ENCODE assay signal across 20 mouse cellular contexts in genomic region chr13:91753724-91754123, GRCm38 (mm10). TPM values are rescaled to one million over a fixed set of nuclear protein-coding genes. Genes with fewer than 3 reads are reported as not detected.
DNase-seq lines count a peak whose midpoint lies in the region; ATAC-seq and TF ChIP-seq lines count a peak whose summit lies in the region.
"Had no signal": no experiment of that assay in that cellular context is flagged by ENCODE, and none has a peak within 500 bp of the region (broad histone marks: within the 10 kb centered on the region; RNA-seq: fewer than 3 reads in every experiment).

No protein-coding gene starts in this region.

- intact Hi-C loops in gastrocnemius, postnatal 14 days (cut with DNase I; ENCODE audit: low total_unique reads): no loop called here

- no peak for TF ChIP-seq POLR2A in liver, adult 2 months (IDR thresholded peaks at IDR 0.05; ENCODE audit: extremely low read depth, insufficient read depth, low read length)

- H3K9me3 ChIP-seq in liver, postnatal 0 days (ENCODE audit: low read length): no peaks in the 10 kb centered on the region
- H3K9me3 ChIP-seq: heart, embryonic 10.5 days; liver, embryonic 13.5 days; midbrain, embryonic 10.5 days; neural tube, embryonic 12.5 days had no signal

- no peak for TF ChIP-seq EP300 in liver, postnatal 0 days (IDR thresholded peaks at IDR 0.05; ENCODE audit: low read depth)

- no peak for DNase-seq in frontal cortex, postnatal 10 days (ENCODE audit: low spot score in 2 of 2)
- no peak for DNase-seq in liver, adult 2 months (ENCODE audit: extremely low read depth, low read depth, low spot score)
- DNase-seq in liver, postnatal 0 days: no peak
- peak; percentile 18 to 25 for DNase-seq in thymus, postnatal 10 days (ENCODE audit: low spot score in 2 of 2)
- DNase-seq in adrenal gland, postnatal 14 days: no peak
- no peak for DNase-seq in gastrocnemius, postnatal 14 days
- DNase-seq: B cell, adult 2 months; cerebellum, adult 11 months; heart, postnatal 14 days; kidney, postnatal 10 days; liver, embryonic 13.5 days; lung, postnatal 14 days; right cerebral cortex, postnatal 4 days had no signal

- 83% methylated on average over 4 of the region's 4 CpGs for WGBS in liver, adult 2 months
- 61% methylated on average over 4 of the region's 4 CpGs for WGBS in liver, postnatal 0 days (ENCODE audit: insufficient replicate concordance)

- H3K4me3 ChIP-seq in liver, adult 2 months (ENCODE audit: insufficient read depth, low read depth, low read length): no peak overlapping the region
- no peak overlapping the region for H3K4me3 ChIP-seq in liver, postnatal 0 days (ENCODE audit: low read depth, low read length)
- H3K4me3 ChIP-seq: heart, embryonic 10.5 days; liver, embryonic 13.5 days; midbrain, embryonic 10.5 days; neural tube, embryonic 12.5 days had no signal

- H3K9ac ChIP-seq in liver, adult 2 months (ENCODE audit: low read depth, low read length): no peak overlapping the region
- H3K9ac ChIP-seq in liver, postnatal 0 days (replicated peaks): no peak overlapping the region
- H3K9ac ChIP-seq: liver, embryonic 13.5 days; neural tube, embryonic 12.5 days had no signal

- ATAC-seq in frontal cortex, adult (ENCODE audit: low TSS enrichment): peak; percentile 67
- ATAC-seq in liver, postnatal 0 days: no peak
- ATAC-seq in common myeloid progenitor, adult 5-6 weeks (replicated peaks; ENCODE audit: low read depth, poor library complexity, severe bottlenecking): 0 out of 2 replicates have a peak, but pooled peaks have one; percentile 52
- ATAC-seq: forebrain, embryonic 14.5 days; intestine, postnatal 0 days had no signal

- TF ChIP-seq CTCF in liver, adult 2 months (IDR thresholded peaks at IDR 0.05; ENCODE audit: low read depth, low read length): no peak
- TF ChIP-seq CTCF in liver, postnatal 0 days (IDR thresholded peaks at IDR 0.05; ENCODE audit: low read depth): no peak

- peaks cover 33% of the 10 kb centered on the region for H3K36me3 ChIP-seq in liver, adult 2 months (ENCODE audit: control insufficient read depth, insufficient read depth, low read length)
- H3K36me3 ChIP-seq in liver, postnatal 0 days (replicated peaks; ENCODE audit: insufficient read depth, low read length): no peaks in the 10 kb centered on the region; the same call in 1 of the 2 replicates
- H3K36me3 ChIP-seq: heart, embryonic 10.5 days; liver, embryonic 13.5 days; midbrain, embryonic 10.5 days; neural tube, embryonic 12.5 days had no signal

- peak overlapping the region; percentile 10; the same call in 1 of the 2 replicates for H3K27ac ChIP-seq in liver, adult 2 months (replicated peaks; ENCODE audit: insufficient read depth, low read depth, low read length)
- no peak overlapping the region for H3K27ac ChIP-seq in liver, postnatal 0 days (ENCODE audit: low read depth)
- H3K27ac ChIP-seq: heart, embryonic 10.5 days; liver, embryonic 13.5 days; midbrain, embryonic 10.5 days; neural tube, embryonic 12.5 days had no signal

- H3K27me3 ChIP-seq in liver, adult 2 months (ENCODE audit: control insufficient read depth, insufficient read depth, low read length): no peaks in the 10 kb centered on the region
- no peaks in the 10 kb centered on the region for H3K27me3 ChIP-seq in liver, postnatal 0 days (ENCODE audit: insufficient read depth, low read length)
- H3K27me3 ChIP-seq: liver, embryonic 13.5 days; neural tube, embryonic 12.5 days had no signal

- peaks cover 3% of the 10 kb centered on the region; the same call in 1 of the 2 replicates for H3K79me2 ChIP-seq in liver, adult 2 months (ENCODE audit: control insufficient read depth, insufficient read depth, low read length)

- no peak overlapping the region for H3K4me2 ChIP-seq in liver, postnatal 0 days (ENCODE audit: low read depth, low read length)
- H3K4me2 ChIP-seq: liver, embryonic 13.5 days; neural tube, embryonic 12.5 days had no signal

- peaks cover 24% of the 10 kb centered on the region for H3K4me1 ChIP-seq in liver, adult 2 months (ENCODE audit: control insufficient read depth, insufficient read depth, low read length)
- peaks cover 2% of the 10 kb centered on the region; the same call in 1 of the 2 replicates for H3K4me1 ChIP-seq in liver, postnatal 0 days (ENCODE audit: insufficient read depth)
- H3K4me1 ChIP-seq: heart, embryonic 10.5 days; liver, embryonic 13.5 days; midbrain, embryonic 10.5 days; neural tube, embryonic 12.5 days had no signal

RNA-seq across cellular contexts. Expression of gene Acot12, which starts 12.4 kb away (rescaled TPM):
- 104 and 121 TPM in 2 replicates for total RNA-seq in liver, adult 2 months (2014; rRNA removed)
- polyA plus RNA-seq in liver, adult 2 months (2012; rRNA removed): 57.1 and 58.8 TPM in 2 replicates
- 30.0 TPM in 2 replicates for polyA plus RNA-seq in liver, postnatal 0 days (2015; fragmentation: Nextera tagmentation; extraction: Ambion mirVana)
- total RNA-seq in common myeloid progenitor, adult 5-6 weeks (2017): not detected in 2 replicates
- total RNA-seq in adrenal gland, postnatal 14 days (2021): 1.9 and 11.7 TPM in 2 replicates
- not detected for total RNA-seq in gastrocnemius, postnatal 14 days (2021)
- total RNA-seq: heart, postnatal 14 days had no signal
- polyA plus RNA-seq: forebrain, embryonic 14.5 days; heart, embryonic 10.5 days; midbrain, embryonic 10.5 days; neural tube, embryonic 12.5 days had no signal

RNA-seq across cellular contexts. Expression of gene Zcchc9, which starts 53.8 kb away (rescaled TPM):
- total RNA-seq in liver, adult 2 months (2014; rRNA removed): 7.3 and 9.4 TPM in 2 replicates
- 8.5 and 9.5 TPM in 2 replicates for polyA plus RNA-seq in liver, adult 2 months (2012; rRNA removed)
- polyA plus RNA-seq in liver, postnatal 0 days (2015; fragmentation: Nextera tagmentation; extraction: Ambion mirVana): 6.8 and 8.8 TPM in 2 replicates
- total RNA-seq in common myeloid progenitor, adult 5-6 weeks (2017): 36.7 and 46.4 TPM in 2 replicates
- total RNA-seq in adrenal gland, postnatal 14 days (2021): 38.0 and 39.9 TPM in 2 replicates
- 10 to 100 TPM; 12.9 to 14.4 TPM for total RNA-seq in gastrocnemius, postnatal 14 days (2021)

Comparison
In these comparisons a context has a peak if more than half of its experiments do, and no peak if none do; other contexts are left out.
1. DNase-seq: peak in thymus, postnatal 10 days (2 of 2); none in frontal cortex, postnatal 10 days (0 of 2), liver, adult 2 months (single experiment), liver, postnatal 0 days (single experiment), adrenal gland, postnatal 14 days (single experiment) and gastrocnemius, postnatal 14 days (single experiment).